Mouse (Mus musculus): ENCODE results near the gene Tdrd5. TPM values are rescaled to one million over a fixed set of nuclear protein-coding genes. Genes with fewer than 3 reads are reported as not detected.

The Tdrd5 gene
- total and polyA plus RNA-seq, 3 experiments, result 3.4 to 4.1 TPM; not detected in 1

- no peak for TF ChIP-seq NRF1 (IDR thresholded peaks at IDR 0.05; ENCODE audit: insufficient read depth, low read depth, low read length, poor library complexity, severe bottlenecking)
- peak; percentile 77 for TF ChIP-seq RAD21 (IDR thresholded peaks at IDR 0.05; ENCODE audit: low read depth, low read length)
- TF ChIP-seq GABPA (IDR thresholded peaks at IDR 0.05; ENCODE audit: low read depth, low read length), result no peak
- no peak for TF ChIP-seq MYC (IDR thresholded peaks at IDR 0.05; ENCODE audit: low read depth, low read length)
Measured at GRCm38 (mm10) chr1:156229448-156229847, 74.0 kb downstream of the Tdrd5 start (continued).

DNA sequence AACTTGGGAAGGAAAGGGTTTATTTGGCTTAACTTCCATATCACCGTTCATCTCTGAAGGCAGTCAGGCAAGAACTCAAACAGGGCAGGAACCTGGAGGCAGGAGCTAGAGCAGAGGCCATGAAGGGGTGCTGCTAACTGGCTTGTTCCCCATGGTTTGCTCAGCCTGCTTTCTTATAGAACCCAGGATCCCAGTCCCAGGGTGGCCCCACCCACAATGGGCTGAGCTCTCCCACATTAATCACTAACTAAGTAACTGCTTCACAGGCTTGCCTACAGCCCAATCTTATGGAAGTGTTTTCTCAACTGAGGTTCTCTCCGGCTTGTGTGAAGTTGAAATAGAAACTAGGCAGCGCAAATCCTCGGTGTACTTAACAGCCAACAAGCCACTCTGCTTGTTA is 74.7 kb downstream of the Tdrd5 start:
- no peaks in the 10 kb centered on the region for H3K4me1 ChIP-seq (ENCODE audit: control insufficient read depth in 1 of 2, insufficient read depth in 2 of 2, low read length in 2 of 2)
- TF ChIP-seq USF1 (IDR thresholded peaks at IDR 0.05; ENCODE audit: low read depth, low read length) (no peak), TAL1 (IDR thresholded peaks at IDR 0.05; ENCODE audit: low read length) (no peak), MYC (IDR thresholded peaks at IDR 0.05; ENCODE audit: low read depth, low read length) (no peak), SMC3 (IDR thresholded peaks at IDR 0.05; ENCODE audit: low read depth, low read length) (no peak), RAD21 (IDR thresholded peaks at IDR 0.05; ENCODE audit: low read depth, low read length) (no peak), ZC3H11A (IDR thresholded peaks at IDR 0.05; ENCODE audit: low read depth, low read length) (no peak), MAFK (IDR thresholded peaks at IDR 0.05; ENCODE audit: borderline replicate concordance, low read depth, low read length) (no peak), HCFC1 (IDR thresholded peaks at IDR 0.05; ENCODE audit: low read depth, low read length) (no peak), SIN3A (IDR thresholded peaks at IDR 0.05; ENCODE audit: low read length) (no peak), MAZ (IDR thresholded peaks at IDR 0.05; ENCODE audit: low read depth, low read length) (no peak), POLR2AphosphoS2 (IDR thresholded peaks at IDR 0.05; ENCODE audit: low read length) (no peak), JUND (IDR thresholded peaks at IDR 0.05; ENCODE audit: low read depth, low read length) (no peak), E2F4 (IDR thresholded peaks at IDR 0.05; ENCODE audit: borderline replicate concordance, low read depth, low read length) (no peak), KAT2A (conservative IDR thresholded peaks at IDR 0.05; ENCODE audit: low read depth, low read length) (no peak), NELFE (IDR thresholded peaks at IDR 0.05; ENCODE audit: low read depth, low read length) (no peak), TBP (IDR thresholded peaks at IDR 0.05; ENCODE audit: low read depth, low read length) (no peak)
- H3K9me3 ChIP-seq (replicated peaks; ENCODE audit: insufficient read depth, low read length), result no peaks in the 10 kb centered on the region
- DNase-seq (ENCODE audit: low read depth, low spot score), result no peak
- H3K27me3 ChIP-seq (ENCODE audit: control insufficient read depth in 1 of 2, insufficient read depth in 2 of 2, low read length in 2 of 2), result no peaks in the 10 kb centered on the region
- H3K79me2 ChIP-seq (ENCODE audit: control insufficient read depth, insufficient read depth, low read length, poor library complexity), result no peaks in the 10 kb centered on the region
- H3K27ac ChIP-seq (ENCODE audit: control insufficient read depth, low read depth, low read length), result no peak overlapping the region
- H3K36me3 ChIP-seq (ENCODE audit: control insufficient read depth in 1 of 2, insufficient read depth in 2 of 2, low read length in 2 of 2), result no peaks in the 10 kb centered on the region
- no peak overlapping the region for H3K4me3 ChIP-seq (ENCODE audit: control insufficient read depth in 1 of 2, insufficient read depth in 1 of 2, low read depth in 2 of 2, low read length in 2 of 2)
- H3K9ac ChIP-seq (ENCODE audit: control insufficient read depth, low read depth, low read length, poor library complexity, severe bottlenecking), result no peak overlapping the region

- no peaks in the 10 kb centered on the region for H3K4me1 ChIP-seq (ENCODE audit: control insufficient read depth in 1 of 2, insufficient read depth in 2 of 2, low read length in 2 of 2)
- no peak overlapping the region for H3K9ac ChIP-seq (ENCODE audit: control insufficient read depth, low read depth, low read length, poor library complexity, severe bottlenecking)
- no peaks in the 10 kb centered on the region for H3K36me3 ChIP-seq (ENCODE audit: control insufficient read depth in 1 of 2, insufficient read depth in 2 of 2, low read length in 2 of 2)
- no peaks in the 10 kb centered on the region for H3K79me2 ChIP-seq (ENCODE audit: control insufficient read depth, insufficient read depth, low read length, poor library complexity)
- no peaks in the 10 kb centered on the region for H3K27me3 ChIP-seq (ENCODE audit: control insufficient read depth in 1 of 2, insufficient read depth in 2 of 2, low read length in 2 of 2)
- no peak for DNase-seq (ENCODE audit: low read depth, low spot score)
- no peak overlapping the region for H3K4me3 ChIP-seq (ENCODE audit: control insufficient read depth in 1 of 2, insufficient read depth in 1 of 2, low read depth in 2 of 2, low read length in 2 of 2)
- no peak overlapping the region for H3K27ac ChIP-seq (ENCODE audit: control insufficient read depth, low read depth, low read length)
- no peaks in the 10 kb centered on the region for H3K9me3 ChIP-seq (replicated peaks; ENCODE audit: insufficient read depth, low read length)
- TF ChIP-seq SIN3A (IDR thresholded peaks at IDR 0.05; ENCODE audit: low read length) (no peak), USF1 (IDR thresholded peaks at IDR 0.05; ENCODE audit: low read depth, low read length) (no peak), MAFK (IDR thresholded peaks at IDR 0.05; ENCODE audit: borderline replicate concordance, low read depth, low read length) (no peak), HCFC1 (IDR thresholded peaks at IDR 0.05; ENCODE audit: low read depth, low read length) (no peak), TBP (IDR thresholded peaks at IDR 0.05; ENCODE audit: low read depth, low read length) (no peak), UBTF (IDR thresholded peaks at IDR 0.05; ENCODE audit: borderline replicate concordance, insufficient read depth, low read depth, low read length) (no peak), CHD2 (IDR thresholded peaks at IDR 0.05; ENCODE audit: low read length) (no peak), ETS1 (IDR thresholded peaks at IDR 0.05; ENCODE audit: low read depth, low read length) (no peak), NELFE (IDR thresholded peaks at IDR 0.05; ENCODE audit: low read depth, low read length) (no peak), MEF2A (IDR thresholded peaks at IDR 0.05; ENCODE audit: extremely low read depth, insufficient replicate concordance, low read depth, low read length, poor library complexity, severe bottlenecking) (no peak), SMC3 (IDR thresholded peaks at IDR 0.05; ENCODE audit: low read depth, low read length) (no peak)
Measured at GRCm38 (mm10) chr1:156226903-156227302, 76.6 kb downstream of the Tdrd5 start.

Measured in MEL (cell line).